Mouse (Mus musculus) kidney, embryonic 15.5 days (tissue): ENCODE data around the gene Snrpa1. TPM values are rescaled to one million over a fixed set of nuclear protein-coding genes. Genes with fewer than 3 reads are reported as not detected.
A peak's percentile ranks its signal among the peaks of the same experiment; 100 is the strongest.
"Not testable (repeated sequence)": the region's sequence is repeated elsewhere in the genome, so short reads cannot be mapped to it uniquely, and the experiment has no call there.

ENCODE experiments used
- ATAC-seq: fragments of 200-750 bp; cut with Nextera tagmentation; replicated peaks from 2 replicates; pipeline ENCODE4 v1.8.0; 2017; ENCODE audit warnings: moderate TSS enrichment; ENCODE audit not compliant: low FRiP score
- H3K27ac ChIP-seq: fragments of 300-500 bp; sonication (generic); 2 replicates; pipeline ENCODE4 v1.5.1; 2015; ENCODE audit warnings: mild to moderate bottlenecking, inconsistent platforms
- H3K27me3 ChIP-seq: fragments of 300-500 bp; sonication (generic); 2 replicates; pipeline ENCODE4 v1.6.1; 2015; ENCODE audit warnings: inconsistent platforms
- H3K36me3 ChIP-seq: fragments of 300-500 bp; sonication (generic); 2 replicates; pipeline ENCODE4 v1.6.1; 2015; ENCODE audit warnings: inconsistent platforms
- H3K4me1 ChIP-seq: fragments of 300-500 bp; sonication (generic); 2 replicates; pipeline ENCODE4 v1.6.1; 2015; ENCODE audit warnings: inconsistent platforms
- H3K4me2 ChIP-seq: fragments of 300-500 bp; sonication (generic); 2 replicates; pipeline ENCODE4 v1.6.1; 2015; ENCODE audit warnings: moderate library complexity, mild to moderate bottlenecking, inconsistent platforms
- H3K4me3 ChIP-seq: fragments of 300-500 bp; sonication (generic); replicated peaks from 2 replicates; pipeline ENCODE4 v1.5.1; 2015; ENCODE audit warnings: mild to moderate bottlenecking, inconsistent platforms
- H3K9ac ChIP-seq: fragments of 300-500 bp; sonication (generic); 2 replicates; pipeline ENCODE4 v1.6.1; 2015; ENCODE audit warnings: mild to moderate bottlenecking, inconsistent platforms
- H3K9me3 ChIP-seq: fragments of 300-500 bp; sonication (generic); replicated peaks from 2 replicates; pipeline ENCODE4 v1.6.1; 2016; ENCODE audit warnings: inconsistent platforms
- WGBS: fragments of 180-500 bp; shearing (Covaris S2); methylation state at CpG from one replicate; pipeline ENCODE4 v1.1.7; 2015; ENCODE audit warnings: mixed read lengths; 5-methylcytosine and 5-hydroxymethylcytosine counted together
- polyA plus RNA-seq: library from polyadenylated mRNA; unstranded; fragments of >200 nt; fragmentation: Nextera tagmentation; extraction: Ambion mirVana; gene quantifications from 2 replicates; pipeline ENCODE4 v1.2.1, GENCODE M21; 2015

The Snrpa1 gene
- polyA plus RNA-seq, 1 experiment from 2014 or later = 184 TPM

DNA sequence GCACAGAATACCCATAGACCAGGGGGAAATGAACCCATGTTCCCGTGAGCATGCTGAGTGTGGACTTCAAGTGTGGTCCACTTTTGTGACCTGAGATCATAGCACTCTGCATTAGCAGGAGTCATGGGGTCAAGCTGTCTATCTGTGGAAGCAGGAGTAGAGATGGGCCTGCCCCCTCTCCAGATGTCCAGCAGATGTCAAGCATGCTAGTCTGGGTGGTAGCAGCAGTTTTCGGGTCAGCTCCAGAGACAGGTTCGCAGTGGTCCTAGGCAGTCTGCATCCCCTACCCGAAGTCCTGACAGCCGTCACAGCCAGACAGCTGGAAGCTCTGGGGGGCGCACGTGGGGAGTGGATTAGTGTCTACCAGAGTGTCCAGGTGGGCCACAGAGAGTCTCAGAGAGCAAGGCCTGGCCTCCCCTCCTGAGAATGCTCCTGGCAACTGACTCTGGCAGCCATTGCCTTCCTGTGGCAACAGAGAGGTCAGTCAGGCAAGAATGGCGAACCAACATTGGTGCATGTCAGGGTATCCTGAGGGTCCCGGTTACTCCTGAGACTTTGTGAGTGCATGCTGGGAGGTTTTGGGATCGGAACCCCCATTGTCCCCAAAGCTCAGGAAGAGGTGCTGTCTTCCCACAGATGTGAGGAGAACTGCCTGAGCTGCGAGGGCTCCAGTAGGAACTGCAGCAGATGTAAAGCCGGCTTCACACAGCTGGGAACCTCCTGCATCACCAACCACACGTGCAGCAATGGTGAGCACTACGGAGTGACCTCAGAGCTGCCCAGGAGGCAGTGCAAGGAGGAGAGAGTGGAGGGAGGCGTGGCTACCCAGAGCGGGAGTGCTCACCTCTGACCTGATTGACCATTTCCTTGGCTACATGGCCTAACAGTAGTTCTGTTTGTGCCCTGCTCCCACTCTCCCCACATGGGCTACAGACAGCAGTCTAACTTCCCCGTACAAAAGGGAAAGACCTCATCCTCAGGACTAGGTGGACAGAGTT lies 11.6 kb upstream of the Snrpa1 start:
- no peaks in the 10 kb centered on the region for H3K9me3 ChIP-seq
- no peak overlapping the region for H3K4me3 ChIP-seq
- ATAC-seq = 0 out of 2 replicates have a peak, but pooled peaks have one; percentile 29
- WGBS = 58% methylated on average over 17 of the region's 17 CpGs
- no peak overlapping the region for H3K4me2 ChIP-seq
- H3K27ac ChIP-seq = no peak overlapping the region
- H3K4me1 ChIP-seq = peaks cover 14% of the 10 kb centered on the region; the same call in 1 of the 2 replicates
- H3K9ac ChIP-seq = no peak overlapping the region
- no peaks in the 10 kb centered on the region for H3K36me3 ChIP-seq
- H3K27me3 ChIP-seq = no peaks in the 10 kb centered on the region

DNA sequence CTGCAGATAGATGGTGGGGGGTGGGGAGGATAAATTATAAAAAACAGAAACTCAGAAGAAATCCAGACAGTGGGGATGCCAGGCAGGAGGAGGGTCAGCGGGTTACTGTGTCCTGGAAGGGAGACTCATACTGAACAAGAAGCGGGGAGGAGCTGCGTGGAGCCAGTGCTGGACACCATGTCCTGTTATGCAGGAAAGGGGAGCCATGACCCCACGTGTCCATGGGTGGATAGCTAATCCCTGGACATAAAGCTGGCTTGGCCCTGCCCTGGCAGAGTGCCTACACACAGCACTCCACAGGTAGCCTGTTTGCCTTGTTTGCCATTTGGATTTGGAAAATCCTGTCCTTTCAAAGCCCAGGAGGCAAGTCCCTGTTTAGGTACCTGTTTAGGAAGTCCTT lies 10.8 kb upstream of the Snrpa1 start:
- H3K9ac ChIP-seq = no peak overlapping the region
- H3K4me1 ChIP-seq = peaks cover 14% of the 10 kb centered on the region; the same call in 1 of the 2 replicates
- no peak overlapping the region for H3K4me2 ChIP-seq
- no peaks in the 10 kb centered on the region for H3K27me3 ChIP-seq
- H3K4me3 ChIP-seq = no peak overlapping the region
- H3K36me3 ChIP-seq = no peaks in the 10 kb centered on the region
- H3K9me3 ChIP-seq = no peaks in the 10 kb centered on the region
- no peak overlapping the region for H3K27ac ChIP-seq
- no peak for ATAC-seq
- WGBS = 70% methylated on average over 4 of the region's 4 CpGs

DNA sequence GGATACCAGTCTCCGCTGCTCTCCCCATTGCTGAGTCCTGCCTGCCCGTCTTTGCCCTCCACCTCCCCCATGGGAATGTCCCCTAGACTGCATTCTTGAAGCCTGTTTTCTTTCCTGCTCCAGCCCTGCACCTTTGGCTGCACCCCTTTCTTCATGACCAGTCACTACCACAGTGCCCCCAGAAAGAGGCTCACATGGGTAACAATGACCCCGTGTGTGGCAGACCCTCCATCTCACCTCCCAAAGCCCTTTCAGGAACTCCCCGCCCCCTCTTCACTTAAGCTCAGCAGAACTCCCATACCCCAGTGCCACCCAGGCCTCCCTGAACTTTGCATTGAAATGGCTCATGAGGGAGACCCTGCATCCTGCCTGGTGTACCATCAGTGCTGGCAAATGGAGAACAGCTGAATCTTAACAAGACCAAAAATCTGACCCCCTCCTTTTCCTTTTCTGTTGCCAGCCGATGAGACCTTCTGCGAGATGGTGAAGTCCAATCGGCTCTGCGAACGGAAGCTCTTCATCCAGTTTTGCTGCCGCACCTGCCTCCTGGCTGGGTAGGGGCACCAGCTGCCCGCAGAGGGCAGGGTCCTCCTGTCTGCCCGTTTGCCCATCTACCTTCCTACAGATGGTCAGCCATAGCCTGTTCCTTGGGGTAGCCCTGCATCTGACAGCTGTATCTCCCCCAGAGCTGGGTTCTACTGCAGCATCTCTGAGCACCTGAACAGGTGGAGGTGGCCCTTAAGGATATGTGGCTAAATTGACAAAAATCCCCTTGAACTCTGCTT lies 10.2 kb upstream of the Snrpa1 start:
- Histone ChIP-seq H3K9ac (no peak overlapping the region), H3K27ac (no peak overlapping the region), H3K9me3 (no peaks in the 10 kb centered on the region), H3K4me1 (peaks cover 14% of the 10 kb centered on the region; the same call in 1 of the 2 replicates), H3K36me3 (no peaks in the 10 kb centered on the region), H3K4me3 (no peak overlapping the region), H3K4me2 (no peak overlapping the region), H3K27me3 (no peaks in the 10 kb centered on the region)
- ATAC-seq = no peak
- WGBS = 84% methylated on average over 12 of the region's 12 CpGs

DNA sequence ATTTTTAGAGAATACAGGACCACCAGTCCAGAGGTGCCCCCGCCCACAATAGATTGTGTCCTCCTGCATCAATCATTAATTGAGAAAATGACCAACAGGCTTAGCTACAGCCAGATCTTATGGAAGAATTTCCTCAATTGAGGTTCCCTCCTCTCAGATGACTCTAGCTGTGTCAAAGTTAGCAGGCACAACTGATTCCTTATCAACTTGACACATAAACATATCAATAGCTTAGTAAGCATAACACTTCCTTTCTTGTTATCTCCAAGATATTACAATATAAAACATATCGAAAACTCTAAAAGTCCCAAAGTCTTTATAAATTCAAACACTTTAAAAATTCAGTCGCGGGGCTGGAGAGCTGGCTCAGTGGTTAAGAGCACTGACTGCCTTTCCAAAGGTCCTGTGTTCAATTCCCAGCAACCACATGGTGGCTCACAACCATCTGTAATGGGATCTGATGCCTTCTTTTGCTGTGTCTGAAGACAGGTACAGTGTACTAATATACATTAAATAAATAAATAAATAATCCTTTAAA lies 4.8 kb upstream of the Snrpa1 start:
- no peak overlapping the region for H3K27ac ChIP-seq
- H3K9me3 ChIP-seq = no peaks in the 10 kb centered on the region

DNA sequence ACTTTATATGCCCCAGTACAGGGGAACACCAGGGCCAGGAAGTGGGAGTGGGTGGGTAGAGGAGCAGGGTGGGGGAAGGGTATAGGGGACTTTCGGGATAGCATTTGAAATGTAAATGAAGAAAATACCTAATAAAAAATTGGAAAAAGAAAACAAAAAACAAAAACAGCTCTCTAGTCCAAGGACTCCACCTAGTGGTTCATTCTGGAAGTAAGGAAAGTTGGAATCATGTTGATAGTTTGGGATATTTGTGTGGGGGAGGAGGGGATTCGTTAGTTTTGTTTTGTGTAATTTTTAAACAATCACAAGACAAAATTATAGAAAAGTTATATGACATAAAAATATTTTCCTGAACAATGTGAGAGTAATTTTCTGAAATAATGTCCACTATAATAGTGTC lies 3.4 kb upstream of the Snrpa1 start:
- H3K4me2 ChIP-seq, H3K36me3 ChIP-seq, H3K4me3 ChIP-seq, ATAC-seq, H3K27ac ChIP-seq, H3K4me1 ChIP-seq, H3K27me3 ChIP-seq, H3K9me3 ChIP-seq, H3K9ac ChIP-seq: not testable (repeated sequence)
- 8% methylated on average over 2 of the region's 2 CpGs for WGBS

More for the DNA sequence above, 4.8 kb upstream of the Snrpa1 start:
- 92% methylated on average over 4 of the region's 4 CpGs for WGBS
- H3K4me2 ChIP-seq = no peak overlapping the region
- no peak overlapping the region for H3K4me3 ChIP-seq
- no peak overlapping the region for H3K9ac ChIP-seq
- 0 out of 2 replicates have a peak, but pooled peaks cover 3% of the 10 kb centered on the region for H3K27me3 ChIP-seq
- H3K4me1 ChIP-seq = no peaks in the 10 kb centered on the region
- H3K36me3 ChIP-seq = no peaks in the 10 kb centered on the region
- no peak for ATAC-seq

DNA sequence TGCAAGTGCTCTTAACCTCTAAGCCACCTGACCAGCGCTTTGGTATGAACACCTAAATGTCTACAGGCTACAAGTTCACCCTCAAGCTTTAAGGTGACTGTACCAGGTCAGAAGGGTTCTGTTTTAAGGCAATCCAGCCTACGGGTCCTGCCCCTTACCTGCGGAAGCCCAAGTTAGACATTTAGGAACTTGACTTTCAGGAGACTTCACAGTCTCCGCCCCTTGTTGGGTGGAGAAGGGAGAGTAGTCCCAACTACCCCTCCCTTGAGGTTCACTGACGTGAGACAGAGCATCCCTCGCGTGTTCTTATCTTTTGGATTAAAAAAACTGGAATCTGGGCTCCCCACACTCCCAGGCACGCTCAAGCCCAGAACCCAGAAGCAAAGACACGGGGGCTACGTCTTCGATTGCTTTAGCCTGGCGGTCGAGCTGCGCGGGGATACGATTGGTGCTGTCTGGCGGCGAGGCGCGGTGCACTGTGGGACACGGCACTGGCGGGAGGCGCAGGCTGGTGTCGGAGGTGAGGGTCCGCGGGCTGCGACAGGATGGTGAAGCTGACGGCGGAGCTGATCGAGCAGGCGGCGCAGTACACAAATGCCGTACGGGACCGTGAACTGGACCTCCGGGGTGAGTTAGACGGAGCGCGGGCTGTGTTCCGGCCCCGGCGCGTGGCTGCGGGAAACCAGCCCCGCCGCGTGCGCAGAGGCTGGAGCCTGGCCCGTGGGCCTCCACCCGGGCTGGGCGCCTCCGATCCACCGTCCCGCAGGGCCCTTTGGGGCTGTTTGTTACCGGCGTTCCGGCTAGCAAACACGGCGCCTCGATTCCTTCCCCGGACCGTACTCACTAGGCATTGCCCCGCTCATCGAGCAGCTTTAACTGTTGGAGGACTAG lies 1.5 kb downstream of the Snrpa1 start:
- under 1% methylated on average over 64 of the region's 64 CpGs for WGBS
- peaks cover 17% of the 10 kb centered on the region for H3K4me1 ChIP-seq
- H3K9me3 ChIP-seq = no peaks in the 10 kb centered on the region
- H3K4me3 ChIP-seq = peak overlapping the region; percentile 99
- H3K9ac ChIP-seq = peak overlapping the region; percentile 89
- peak overlapping the region; percentile 76 for H3K4me2 ChIP-seq
- H3K36me3 ChIP-seq = peaks cover 27% of the 10 kb centered on the region
- 0 out of 2 replicates have a peak, but pooled peaks cover 3% of the 10 kb centered on the region for H3K27me3 ChIP-seq
- H3K27ac ChIP-seq = peak overlapping the region; percentile 87
- ATAC-seq = peak; percentile 95

DNA sequence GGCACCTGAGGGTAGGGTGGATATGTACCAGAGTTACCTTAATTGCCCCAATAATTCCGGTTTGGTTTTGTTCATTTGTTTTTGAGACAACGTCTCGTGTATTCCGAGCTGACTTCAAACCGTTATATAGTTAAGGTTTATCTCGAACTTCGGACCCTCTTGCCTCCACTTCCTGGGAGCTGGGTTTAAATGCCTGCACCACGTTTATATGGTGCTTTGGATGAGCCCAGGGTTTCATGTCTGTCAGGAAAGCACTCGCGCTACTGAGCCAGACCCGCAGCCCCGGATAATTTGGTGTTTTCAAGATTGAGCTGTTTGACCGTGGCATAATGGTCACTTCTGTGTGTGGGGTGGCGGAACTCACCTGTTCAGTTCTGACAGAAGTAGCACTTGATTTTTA lies 2.3 kb downstream of the Snrpa1 start:
- WGBS = 1% methylated on average over 14 of the region's 14 CpGs
- Histone ChIP-seq H3K4me2 (peak overlapping the region; percentile 76), H3K36me3 (peaks cover 34% of the 10 kb centered on the region), H3K4me1 (peaks cover 17% of the 10 kb centered on the region), H3K4me3 (peak overlapping the region; percentile 99), H3K9ac (peak overlapping the region; percentile 89), H3K27me3 (0 out of 2 replicates have a peak, but pooled peaks cover 3% of the 10 kb centered on the region), H3K9me3 (no peaks in the 10 kb centered on the region), H3K27ac (peak overlapping the region; percentile 87; the same call in 1 of the 2 replicates)
- no peak for ATAC-seq

DNA sequence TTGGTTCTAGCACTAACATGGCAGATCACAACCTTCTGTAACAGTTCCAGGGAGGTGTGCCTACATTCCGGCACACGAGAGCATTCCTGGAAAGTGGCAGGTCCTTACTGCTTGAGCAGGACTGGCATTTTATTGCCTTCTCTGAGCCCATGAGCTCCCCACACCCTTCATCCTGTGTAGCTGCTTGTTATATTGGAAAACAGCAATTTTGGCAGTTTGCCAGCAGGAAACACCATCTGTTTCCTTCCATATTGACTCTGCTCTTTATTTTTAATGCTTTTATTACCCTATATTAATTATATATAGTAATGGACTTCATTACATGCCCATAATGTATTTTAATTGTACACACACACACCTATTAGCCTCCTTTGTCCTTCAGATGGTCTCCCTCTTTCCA lies 17.6 kb downstream of the Snrpa1 start:
- peaks cover 21% of the 10 kb centered on the region for H3K4me1 ChIP-seq
- H3K27ac ChIP-seq = 0 out of 2 replicates have a peak overlapping the region, but pooled peaks have one; percentile 6
- no peak overlapping the region for H3K9ac ChIP-seq
- peaks cover 61% of the 10 kb centered on the region for H3K36me3 ChIP-seq
- no peaks in the 10 kb centered on the region for H3K27me3 ChIP-seq
- no peak for ATAC-seq
- no peak overlapping the region for H3K4me2 ChIP-seq
- no peaks in the 10 kb centered on the region for H3K9me3 ChIP-seq
- H3K4me3 ChIP-seq = no peak overlapping the region
- 57% methylated on average over 2 of the region's 2 CpGs for WGBS

DNA sequence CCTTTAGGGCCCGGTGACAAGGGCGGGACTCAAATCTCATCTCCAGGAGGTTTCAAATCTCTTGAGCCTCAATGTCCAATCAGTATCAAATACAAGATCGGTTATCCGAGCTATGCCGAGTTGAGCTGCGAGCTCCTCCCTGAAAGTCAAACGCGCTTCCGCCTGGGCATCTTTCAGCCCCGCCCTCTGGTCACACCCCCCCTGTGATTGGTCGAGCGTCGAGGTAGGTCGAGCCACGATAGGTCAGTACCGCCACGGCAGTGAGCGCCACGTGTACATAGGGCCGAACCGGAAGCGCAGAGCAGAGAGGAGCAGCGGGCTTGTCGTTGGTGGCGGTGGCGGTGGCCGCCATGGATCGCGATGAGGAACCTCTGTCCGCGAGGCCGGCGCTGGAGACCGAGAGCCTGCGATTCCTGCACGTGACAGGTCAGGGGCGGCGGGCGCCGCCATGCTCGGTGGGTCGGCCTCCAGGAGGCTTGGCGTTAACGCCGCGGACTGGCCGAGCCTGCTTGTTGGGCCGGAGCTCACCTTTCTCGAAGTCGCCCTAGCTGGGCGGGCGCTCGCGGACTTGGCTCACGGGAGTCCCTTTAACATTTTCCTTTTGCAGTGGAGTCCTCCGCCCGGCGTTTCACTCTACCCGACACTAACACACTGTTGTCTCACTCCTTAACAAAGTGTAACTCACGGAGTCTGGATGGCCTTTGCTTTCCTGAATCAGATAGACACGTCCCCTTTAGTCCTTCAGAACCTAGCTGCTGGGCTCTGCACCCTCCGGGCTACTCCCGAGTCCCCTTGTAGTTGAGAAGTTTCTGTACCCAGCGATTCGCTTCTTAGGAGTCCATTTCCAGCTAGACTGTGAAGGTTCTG lies 20.8 kb downstream of the Snrpa1 start, which contains the start of gene Selenos:
Gene Selenos (plus strand): TSS at position 286 of the 867 bp plus-strand sequence.
- no peaks in the 10 kb centered on the region for H3K9me3 ChIP-seq
- H3K36me3 ChIP-seq = peaks cover 56% of the 10 kb centered on the region
- WGBS = under 1% methylated on average over 65 of the region's 65 CpGs
- H3K4me2 ChIP-seq = peak within 1 kb of the TSS; percentile 81
- H3K27me3 ChIP-seq = no peaks in the 10 kb centered on the region
- H3K9ac ChIP-seq = peak within 1 kb of the TSS; percentile 71
- peak; percentile 100 for ATAC-seq
- H3K4me1 ChIP-seq = peaks cover 33% of the 10 kb centered on the region
- H3K4me3 ChIP-seq = peak within 1 kb of the TSS; percentile 80
- H3K27ac ChIP-seq = peak within 1 kb of the TSS; percentile 91

DNA sequence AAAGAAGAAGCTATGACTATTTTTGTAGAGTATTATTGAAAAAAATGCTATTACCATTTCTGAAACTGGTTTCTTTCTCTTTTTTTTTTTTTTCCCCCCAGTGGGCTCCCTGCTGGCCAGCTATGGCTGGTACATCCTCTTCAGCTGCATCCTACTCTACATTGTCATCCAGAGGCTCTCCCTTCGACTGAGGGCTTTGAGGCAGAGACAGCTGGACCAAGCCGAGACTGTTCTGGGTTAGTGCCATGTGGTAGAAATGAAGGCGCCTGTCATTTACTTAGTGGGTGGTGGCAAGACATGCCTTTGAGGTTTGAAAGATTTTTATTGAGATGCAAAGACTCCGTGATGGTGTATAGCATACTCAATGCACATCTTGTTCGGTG lies 21.4 kb downstream of the Snrpa1 start:
- Histone ChIP-seq H3K4me1 (peaks cover 33% of the 10 kb centered on the region), H3K36me3 (peaks cover 56% of the 10 kb centered on the region), H3K9ac (peak overlapping the region; percentile 71), H3K4me2 (peak overlapping the region; percentile 81), H3K9me3 (no peaks in the 10 kb centered on the region), H3K27me3 (no peaks in the 10 kb centered on the region), H3K27ac (peak overlapping the region; percentile 91), H3K4me3 (peak overlapping the region; percentile 80)
- ATAC-seq = no peak
- WGBS = 40% methylated on average over 5 of the region's 5 CpGs
